Mouse (Mus musculus): ENCODE results near the gene Gm8879. TPM values are rescaled to one million over a fixed set of nuclear protein-coding genes. Genes with fewer than 3 reads are reported as not detected.

Gm8879 gene
- polyA plus RNA-seq (2017; shearing (Covaris generic)), result not detected

DNA sequence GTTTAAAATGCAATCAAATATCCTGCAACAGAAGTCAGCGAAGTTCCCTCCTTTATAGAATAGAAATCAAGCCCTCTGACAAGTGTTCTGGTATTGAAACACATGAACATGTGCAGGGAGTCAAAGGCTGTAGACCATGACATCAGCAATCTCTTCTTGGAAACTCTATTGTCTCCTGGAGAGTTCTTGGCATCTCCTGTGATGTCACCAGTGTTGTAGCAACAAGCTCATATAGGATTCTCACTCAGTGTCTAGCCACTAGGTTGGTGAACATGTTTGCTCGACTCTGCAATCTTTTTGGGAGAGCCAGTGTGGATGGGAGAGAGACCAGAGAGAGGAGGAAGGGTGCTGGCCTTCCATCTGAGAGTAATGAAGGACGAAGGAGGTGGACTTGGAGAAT is at the start of gene Gm8879:
Gm8879 (plus strand) TSS at position 301 of the 400 bp plus-strand sequence.

Other genes starting within 250 kb of the Gm8879 start
- not detected for gene Gm8871, start 179.8 kb upstream of the Gm8879 start, polyA plus RNA-seq (2017; shearing (Covaris generic))
- 0.42 TPM for gene Gm8857, start 179.8 kb upstream of the Gm8879 start, polyA plus RNA-seq (2017; shearing (Covaris generic))
- not detected for gene Gm5861, start 55.4 kb downstream of the Gm8879 start, polyA plus RNA-seq (2017; shearing (Covaris generic))
- gene Gm8890, start 128.4 kb downstream of the Gm8879 start, polyA plus RNA-seq (2017; shearing (Covaris generic)), result not detected
- gene Speer1, start 213.9 kb downstream of the Gm8879 start, polyA plus RNA-seq (2017; shearing (Covaris generic)), result not detected

Measured in activated CD4-positive, CD25-positive, alpha-beta regulatory T cell, adult 9 weeks (primary cell).